Comparison of ENCODE assay signal across 20 mouse cellular contexts in the genomic region with DNA sequence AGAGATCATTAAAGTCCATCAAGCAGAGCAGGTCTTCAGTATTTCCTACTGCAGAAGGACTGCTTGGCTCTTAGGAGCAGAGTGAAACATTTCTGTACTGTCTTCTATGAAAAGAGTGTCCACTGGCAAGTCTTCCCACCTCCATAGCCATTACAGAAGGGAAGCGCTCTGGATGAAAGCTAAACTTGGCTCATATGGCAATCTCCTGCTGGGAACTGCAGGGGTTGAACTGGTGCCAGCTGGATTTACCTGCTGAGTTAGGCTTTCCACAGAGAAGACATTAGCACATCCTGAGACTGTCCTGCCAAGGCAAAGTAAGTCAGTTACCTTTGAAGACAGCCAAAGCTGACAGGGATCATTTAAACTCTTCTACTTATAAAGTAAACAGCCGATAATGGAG. TPM values are rescaled to one million over a fixed set of nuclear protein-coding genes. Genes with fewer than 3 reads are reported as not detected.
DNase-seq lines count a peak whose midpoint lies in the region; ATAC-seq lines count a peak whose summit lies in the region.
"Had no signal": no experiment of that assay in that cellular context is flagged by ENCODE, and none has a peak within 500 bp of the region (broad histone marks: within the 10 kb centered on the region; RNA-seq: fewer than 3 reads in every experiment).

No protein-coding gene starts in this region.

- H3K9me3 ChIP-seq in hindbrain, embryonic 11.5 days (ENCODE audit: control insufficient read depth, low read length) = no peaks in the 10 kb centered on the region
- H3K9me3 ChIP-seq in hindbrain, embryonic 14.5 days (ENCODE audit: control insufficient read depth, low read length) = no peaks in the 10 kb centered on the region
- H3K9me3 ChIP-seq: heart, embryonic 12.5 days; limb, embryonic 10.5 days; midbrain, embryonic 13.5 days; neural tube, embryonic 15.5 days had no signal

- no peaks in the 10 kb centered on the region for H3K4me1 ChIP-seq in hindbrain, embryonic 11.5 days (replicated peaks; ENCODE audit: control insufficient read depth, insufficient read depth, low read length)
- H3K4me1 ChIP-seq in hindbrain, embryonic 14.5 days (replicated peaks; ENCODE audit: control insufficient read depth, insufficient read depth, low read length) = peaks cover 17% of the 10 kb centered on the region
- H3K4me1 ChIP-seq: heart, embryonic 12.5 days had no signal

- no peak overlapping the region for H3K27ac ChIP-seq in hindbrain, embryonic 11.5 days (ENCODE audit: low read depth, low read length)
- H3K27ac ChIP-seq in hindbrain, embryonic 14.5 days = no peak overlapping the region
- H3K27ac ChIP-seq: limb, embryonic 10.5 days; midbrain, embryonic 13.5 days; neural tube, embryonic 15.5 days had no signal

- H3K9ac ChIP-seq in hindbrain, embryonic 11.5 days (ENCODE audit: low read depth, low read length) = no peak overlapping the region
- H3K9ac ChIP-seq in hindbrain, embryonic 14.5 days = no peak overlapping the region
- H3K9ac ChIP-seq: heart, embryonic 12.5 days; lung, embryonic 14.5 days; midbrain, embryonic 13.5 days; neural tube, embryonic 15.5 days had no signal

- no peak overlapping the region for H3K4me3 ChIP-seq in hindbrain, embryonic 11.5 days (ENCODE audit: low read depth, low read length)
- H3K4me3 ChIP-seq in hindbrain, embryonic 14.5 days (replicated peaks; ENCODE audit: low read length) = no peak overlapping the region
- H3K4me3 ChIP-seq: heart, embryonic 12.5 days; limb, embryonic 10.5 days; midbrain, embryonic 13.5 days; myocyte; neural tube, embryonic 15.5 days had no signal

- H3K36me3 ChIP-seq in hindbrain, embryonic 11.5 days (ENCODE audit: control insufficient read depth, insufficient read depth, low read length) = no peaks in the 10 kb centered on the region
- H3K36me3 ChIP-seq in hindbrain, embryonic 14.5 days (replicated peaks; ENCODE audit: control insufficient read depth, insufficient read depth) = no peaks in the 10 kb centered on the region
- H3K36me3 ChIP-seq: heart, embryonic 12.5 days; limb, embryonic 10.5 days; midbrain, embryonic 13.5 days; neural tube, embryonic 15.5 days had no signal

- 0 out of 2 replicates have a peak, but pooled peaks have one; percentile 17 for ATAC-seq in hindbrain, embryonic 11.5 days (ENCODE audit: low FRiP score)
- no peak for ATAC-seq in hindbrain, embryonic 14.5 days (ENCODE audit: low FRiP score)
- ATAC-seq: inflammation-experienced regulatory T-cells, adult 6 months; midbrain, embryonic 13.5 days had no signal

- DNase-seq in hindbrain, embryonic 11.5 days (ENCODE audit: low spot score) = no peak
- no peak for DNase-seq in hindbrain, embryonic 14.5 days (ENCODE audit: low spot score)
- peak; percentile 63 for DNase-seq in Muller cell, postnatal 12 days (ENCODE audit: inconsistent ontology term)
- peak; percentile 27 for DNase-seq in cerebellum, adult 11 months
- peak; percentile 91 to 96 for DNase-seq in cerebellum, postnatal 14 days
- no peak for DNase-seq in right cerebral cortex, postnatal 4 days
- no peak for DNase-seq in layer of hippocampus, postnatal 14 days (ENCODE audit: low spot score in 2 of 2)
- DNase-seq: adrenal gland, adult 2 months; B cell, adult 2 months; lung, embryonic 14.5 days had no signal

- whole genome bisulfite sequencing in hindbrain, embryonic 11.5 days = 59% methylated on average over 2 of the region's 2 CpGs
- WGBS in hindbrain, embryonic 14.5 days = 54% methylated on average over 2 of the region's 2 CpGs

- H3K27me3 ChIP-seq in hindbrain, embryonic 11.5 days (ENCODE audit: control insufficient read depth, insufficient read depth, low read length) = no peaks in the 10 kb centered on the region
- no peaks in the 10 kb centered on the region for H3K27me3 ChIP-seq in hindbrain, embryonic 14.5 days (ENCODE audit: control insufficient read depth, insufficient read depth, low read length)
- H3K27me3 ChIP-seq: heart, embryonic 12.5 days had no signal

- H3K4me2 ChIP-seq in hindbrain, embryonic 11.5 days (replicated peaks; ENCODE audit: low read depth, low read length) = no peak overlapping the region
- no peak overlapping the region for H3K4me2 ChIP-seq in hindbrain, embryonic 14.5 days (replicated peaks)
- H3K4me2 ChIP-seq: heart, embryonic 12.5 days; liver, embryonic 11.5 days; lung, embryonic 14.5 days; midbrain, embryonic 13.5 days; neural tube, embryonic 15.5 days had no signal

RNA-seq across cellular contexts. Expression of a gene that starts 8.8 kb away (rescaled TPM):
- polyA plus RNA-seq in hindbrain, embryonic 11.5 days (2014; fragmentation: Nextera tagmentation; extraction: Ambion mirVana) = 20.1 and 29.1 TPM in 2 replicates
- 73.5 and 74.0 TPM in 2 replicates for polyA plus RNA-seq in hindbrain, embryonic 14.5 days (2014; fragmentation: Nextera tagmentation; extraction: Ambion mirVana)
- 100 to 1,000 TPM; 158 TPM for total RNA-seq in layer of hippocampus, postnatal 14 days (2021)
- total RNA-seq: gastrocnemius, adult 18-20 months; granulocyte monocyte progenitor cell, adult 5-6 weeks; heart, postnatal 25 days had no signal
- polyA plus RNA-seq: inflammation-experienced regulatory T-cells, adult 6 months; myocyte had no signal

Comparison
In these comparisons a context has a peak if more than half of its experiments do, and no peak if none do; other contexts are left out.
1. DNase-seq: peak in Muller cell, postnatal 12 days (single experiment), cerebellum, adult 11 months (single experiment) and cerebellum, postnatal 14 days (2 of 2); none in hindbrain, embryonic 11.5 days (single experiment), hindbrain, embryonic 14.5 days (single experiment), right cerebral cortex, postnatal 4 days (single experiment) and layer of hippocampus, postnatal 14 days (0 of 2).